Mouse (Mus musculus) telencephalon, adult 2 months (tissue): ENCODE results near the gene Rassf3.

Experiments used
- DNase-seq: peaks from one replicate; pipeline ENCODE4 v3.0.0-alpha.2; 2011; ENCODE audit warnings: low read depth, low spot score

Rassf3 gene

GRCm38 (mm10) chr10:121476190-121476967, at the start of gene Rassf3:
Gene Rassf3 (minus strand): TSS chr10:121476347.
- DNase-seq = no peak

GRCm38 (mm10) chr10:121520923-121521585, 44.9 kb upstream of the Rassf3 start:
- no peak for DNase-seq

GRCm38 (mm10) chr10:121519710-121520109, 43.6 kb upstream of the Rassf3 start:
- DNase-seq = no peak

- DNase-seq = peak; percentile 38
Observed at GRCm38 (mm10) chr10:121516008-121516600, 40.0 kb upstream of the Rassf3 start.

GRCm38 (mm10) chr10:121509751-121510643, 33.9 kb upstream of the Rassf3 start:
- DNase-seq = no peak

- DNase-seq = no peak
Observed at GRCm38 (mm10) chr10:121507755-121508544, 31.8 kb upstream of the Rassf3 start.

- no peak for DNase-seq
Observed at GRCm38 (mm10) chr10:121506731-121507583, 30.8 kb upstream of the Rassf3 start.

GRCm38 (mm10) chr10:121505929-121506328, 29.8 kb upstream of the Rassf3 start:
- no peak for DNase-seq

- DNase-seq = peak; percentile 73
Observed at GRCm38 (mm10) chr10:121504973-121505911, 29.1 kb upstream of the Rassf3 start.

GRCm38 (mm10) chr10:121501160-121501559, 25.0 kb upstream of the Rassf3 start:
- no peak for DNase-seq

GRCm38 (mm10) chr10:121500034-121500433, 23.9 kb upstream of the Rassf3 start:
- DNase-seq = no peak

- no peak for DNase-seq
Observed at GRCm38 (mm10) chr10:121499063-121499462, 22.9 kb upstream of the Rassf3 start.

- no peak for DNase-seq
Observed at GRCm38 (mm10) chr10:121498481-121498904, 22.3 kb upstream of the Rassf3 start.

GRCm38 (mm10) chr10:121497968-121498367, 21.8 kb upstream of the Rassf3 start:
- no peak for DNase-seq

- DNase-seq = no peak
Observed at GRCm38 (mm10) chr10:121496616-121497015, 20.5 kb upstream of the Rassf3 start.

GRCm38 (mm10) chr10:121494163-121494425, 17.9 kb upstream of the Rassf3 start:
- DNase-seq = no peak

- DNase-seq = no peak
Observed at GRCm38 (mm10) chr10:121493374-121494162, 17.4 kb upstream of the Rassf3 start.
